Mouse (Mus musculus): ENCODE data around the gene Anxa9.
"Not testable (repeated sequence)": the region's sequence is repeated elsewhere in the genome, so short reads cannot be mapped to it uniquely, and the experiment has no call there.

Gene Anxa9

GRCm38 (mm10) chr3:95307100-95307499 is at the start of gene Anxa9:
TSS of gene Anxa9 (minus strand) at chr3:95307176.
- no peak for DNase-seq

- DNase-seq = not testable (repeated sequence)
These were observed 49.1 kb upstream of the Anxa9 start for GRCm38 (mm10) chr3:95355911-95356544.

- DNase-seq = no peak
These were observed 42.5 kb upstream of the Anxa9 start for GRCm38 (mm10) chr3:95349491-95349890.

GRCm38 (mm10) chr3:95348343-95348742 is 41.4 kb upstream of the Anxa9 start:
- not testable (repeated sequence) for DNase-seq

GRCm38 (mm10) chr3:95346454-95346853 is 39.5 kb upstream of the Anxa9 start:
- DNase-seq = no peak

GRCm38 (mm10) chr3:95343356-95344000 is 36.5 kb upstream of the Anxa9 start:
- not testable (repeated sequence) for DNase-seq

- no peak for DNase-seq
These were observed 31.3 kb upstream of the Anxa9 start for GRCm38 (mm10) chr3:95338251-95338650.

GRCm38 (mm10) chr3:95337345-95337744 is 30.4 kb upstream of the Anxa9 start:
- no peak for DNase-seq

GRCm38 (mm10) chr3:95331528-95331927 is 24.6 kb upstream of the Anxa9 start:
- DNase-seq = no peak

GRCm38 (mm10) chr3:95328803-95329404 is 21.9 kb upstream of the Anxa9 start:
- DNase-seq = no peak

- DNase-seq = no peak
These were observed 17.6 kb upstream of the Anxa9 start for GRCm38 (mm10) chr3:95324454-95325144.

GRCm38 (mm10) chr3:95323429-95323828 is 16.5 kb upstream of the Anxa9 start:
- no peak for DNase-seq

GRCm38 (mm10) chr3:95319701-95320625 is 13.0 kb upstream of the Anxa9 start:
- no peak for DNase-seq

GRCm38 (mm10) chr3:95319110-95319509 is 12.1 kb upstream of the Anxa9 start:
- DNase-seq = no peak

GRCm38 (mm10) chr3:95318548-95318947 is 11.6 kb upstream of the Anxa9 start:
- DNase-seq = no peak

GRCm38 (mm10) chr3:95317414-95318080 is 10.6 kb upstream of the Anxa9 start:
- peak; percentile 59 for DNase-seq

GRCm38 (mm10) chr3:95315844-95316550 is 9.0 kb upstream of the Anxa9 start:
- DNase-seq = no peak

- no peak for DNase-seq
These were observed 8.3 kb upstream of the Anxa9 start for GRCm38 (mm10) chr3:95315094-95315843.

- DNase-seq = peak; percentile 64
These were observed 7.6 kb upstream of the Anxa9 start, which contains the start of gene Cers2 for GRCm38 (mm10) chr3:95314486-95315093. TSS of gene Cers2 (plus strand) at chr3:95314791.

- no peak for DNase-seq
These were observed 7.1 kb upstream of the Anxa9 start for GRCm38 (mm10) chr3:95314075-95314474.
